Mouse (Mus musculus) megakaryocyte-erythroid progenitor cell, adult 5-6 weeks (primary cell): ENCODE measurements at regions not wholly inside any gene's neighbourhood (a gene's known extent, or its start where the extent isn't known, plus 50 kb on each side); places are given as distances from the start of the nearest gene placed in this dataset.

Experiments
- ATAC-seq: replicated peaks from 2 replicates; pipeline ENCODE4 v1.8.0; 2016; ENCODE audit warnings: mild to moderate bottlenecking, inconsistent platforms; ENCODE audit not compliant: severe bottlenecking, poor library complexity, low FRiP score, low TSS enrichment

DNA sequence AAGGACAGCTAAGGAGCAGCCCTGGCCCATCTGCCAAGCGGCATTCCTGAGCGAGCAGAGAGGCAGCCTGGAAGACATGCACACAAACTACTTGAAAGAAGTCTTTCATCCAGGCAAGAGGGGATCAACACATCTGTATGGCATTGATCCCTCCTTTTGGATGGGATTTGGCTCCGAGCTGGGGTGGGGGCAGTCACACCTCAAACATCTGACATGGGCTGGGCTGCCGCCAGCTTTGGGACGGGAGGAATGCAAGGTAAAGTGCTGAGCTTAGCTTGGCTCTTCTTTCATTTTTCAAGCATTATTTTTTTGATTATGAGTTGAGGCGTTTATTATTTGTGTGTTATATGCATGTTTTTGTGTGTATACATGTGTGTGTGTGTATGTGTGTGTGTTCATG is 165.9 kb downstream of the 1500009L16Rik start:
- ATAC-seq: no peak

DNA sequence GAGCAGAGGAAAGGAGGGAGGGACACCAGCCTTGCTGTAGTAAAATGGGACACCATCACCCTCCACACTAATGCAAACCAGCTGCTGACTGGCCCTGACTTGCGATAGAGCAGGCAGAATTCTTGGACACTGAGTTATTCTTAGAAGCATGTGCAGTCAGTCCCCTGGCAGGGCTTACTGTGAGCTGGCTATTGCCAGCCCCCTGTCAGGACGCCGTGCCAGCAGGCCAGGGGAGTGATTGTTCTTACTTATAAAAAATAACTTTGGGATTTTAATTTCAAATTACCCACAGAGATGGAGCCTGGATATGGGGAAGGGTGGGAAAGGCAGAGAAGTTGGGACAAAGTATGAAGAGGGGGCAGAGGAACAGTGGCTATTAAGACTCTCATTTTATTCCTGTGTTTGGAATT is 173.1 kb downstream of the 1500009L16Rik start:
- ATAC-seq: no peak

DNA sequence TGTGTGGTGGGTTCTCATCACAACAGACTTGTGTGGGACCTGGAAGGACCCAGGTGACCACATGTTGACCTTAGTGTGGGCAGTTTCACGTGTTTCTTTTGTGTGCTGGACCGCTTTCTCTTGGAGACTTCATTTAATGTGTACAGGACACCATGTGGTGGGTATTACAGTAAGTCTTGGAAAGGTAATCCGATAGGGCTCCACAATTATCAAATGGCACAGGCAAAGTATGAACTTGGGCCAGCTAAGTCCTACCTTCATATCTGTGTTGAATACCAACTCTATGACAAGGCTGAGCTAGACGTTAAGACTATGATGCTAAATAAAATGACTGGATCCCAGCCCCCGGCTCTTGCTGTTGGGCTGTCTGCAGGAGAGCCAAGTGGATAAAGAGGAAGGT is 173.5 kb downstream of the 1500009L16Rik start:
- no peak for ATAC-seq

- ATAC-seq: no peak
These were observed 174.9 kb downstream of the 1500009L16Rik start for GRCm38 (mm10) chr10:83897558-83897957.

GRCm38 (mm10) chr10:83906751-83907150 is 184.1 kb downstream of the 1500009L16Rik start:
- ATAC-seq: no peak

DNA sequence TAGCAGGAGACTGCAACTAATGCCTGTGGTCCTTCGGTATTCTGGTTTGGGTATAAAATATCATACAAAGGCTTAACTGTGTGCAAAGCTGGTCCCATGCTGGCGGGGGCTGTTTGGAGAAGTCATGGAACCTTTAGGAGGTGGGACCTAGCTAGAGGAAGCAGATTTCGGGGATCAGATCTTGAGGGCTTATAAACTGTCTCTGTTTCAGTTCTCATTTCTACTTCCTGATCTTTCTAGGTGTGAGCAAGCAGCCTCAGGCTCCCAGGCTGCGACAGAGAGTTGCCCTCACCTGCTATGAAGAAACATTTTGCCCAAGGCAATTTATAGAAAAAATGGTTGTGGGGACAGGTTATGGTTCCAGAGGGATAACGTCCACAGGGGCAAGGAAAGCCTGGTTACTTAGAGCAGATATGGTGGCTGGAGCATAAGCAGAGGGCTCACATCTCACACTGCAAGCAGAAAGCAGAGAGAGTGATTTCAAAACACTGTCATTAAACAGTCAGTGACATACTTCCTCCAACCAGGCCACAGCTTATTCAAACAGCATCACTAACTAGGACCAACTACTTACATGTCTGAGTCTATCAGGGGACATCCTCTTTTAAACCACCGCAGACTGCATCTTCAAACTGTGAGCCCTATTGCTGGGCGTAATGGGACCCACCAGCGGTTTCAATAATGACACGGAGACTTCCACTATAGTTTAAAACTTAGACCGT is 188.1 kb downstream of the 1500009L16Rik start:
- ATAC-seq: no peak

DNA sequence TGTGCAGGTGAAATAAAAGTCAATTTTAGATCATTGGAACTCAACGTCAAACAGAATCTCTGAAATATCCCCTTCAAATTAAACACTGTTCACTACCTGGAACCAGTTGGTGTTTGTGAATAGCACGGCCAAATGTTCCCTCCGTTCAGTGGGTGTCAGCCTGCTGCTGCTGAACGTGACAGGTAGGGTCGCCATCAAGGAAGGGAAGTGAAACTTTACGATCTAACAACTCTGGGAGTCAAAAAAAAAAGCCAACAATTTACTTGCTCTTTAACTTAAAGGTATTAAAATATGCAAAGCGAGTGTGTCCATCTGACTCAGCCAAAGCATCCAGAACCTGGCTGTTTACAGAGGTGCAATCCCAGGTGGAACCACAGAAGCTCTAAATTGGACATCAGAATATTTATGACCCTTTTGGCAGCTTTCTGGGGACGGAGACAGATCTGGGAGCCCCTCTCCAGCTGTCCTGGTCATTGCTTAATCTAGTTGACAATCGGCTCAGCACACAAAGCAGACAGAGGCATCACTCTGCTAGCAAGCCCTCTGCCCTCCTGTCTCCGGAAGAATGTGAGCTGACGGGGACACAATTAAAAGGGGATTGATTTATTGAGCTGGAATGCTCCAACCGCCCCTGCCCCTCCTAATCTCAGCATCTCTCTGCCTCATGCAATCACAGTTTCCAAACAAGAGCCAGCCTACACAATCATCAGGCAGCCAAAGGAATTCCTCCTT is 191.9 kb downstream of the 1500009L16Rik start:
- no peak for ATAC-seq

DNA sequence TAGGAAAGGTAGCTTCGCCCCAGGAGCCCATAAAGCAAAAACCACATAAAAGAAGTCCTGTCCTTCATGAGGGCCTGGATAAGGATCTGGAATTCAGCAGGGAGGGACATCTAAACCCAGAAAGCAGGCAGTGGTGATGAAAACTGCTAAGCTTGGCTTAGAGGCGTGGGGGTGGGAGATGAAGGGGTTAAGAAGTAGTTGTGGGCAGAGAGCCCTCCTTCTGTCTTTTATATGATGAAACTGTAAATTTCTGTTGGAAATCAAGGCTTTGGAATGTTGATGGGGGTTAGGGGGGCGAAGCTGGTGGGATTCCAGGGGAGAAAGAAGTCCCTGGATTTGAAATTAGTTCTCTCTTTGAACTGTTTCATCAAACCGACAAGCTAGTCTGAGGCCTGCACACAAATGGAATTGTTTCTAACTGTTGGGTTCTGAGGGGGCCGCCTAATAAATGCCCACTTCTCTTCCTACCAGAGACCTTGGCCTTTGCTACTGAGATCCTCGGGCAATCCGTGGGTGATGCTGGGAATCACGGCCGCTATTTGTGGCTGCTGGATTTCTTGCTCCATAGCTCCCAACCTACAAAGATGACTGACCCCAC is 192.6 kb downstream of the 1500009L16Rik start:
- ATAC-seq: no peak

DNA sequence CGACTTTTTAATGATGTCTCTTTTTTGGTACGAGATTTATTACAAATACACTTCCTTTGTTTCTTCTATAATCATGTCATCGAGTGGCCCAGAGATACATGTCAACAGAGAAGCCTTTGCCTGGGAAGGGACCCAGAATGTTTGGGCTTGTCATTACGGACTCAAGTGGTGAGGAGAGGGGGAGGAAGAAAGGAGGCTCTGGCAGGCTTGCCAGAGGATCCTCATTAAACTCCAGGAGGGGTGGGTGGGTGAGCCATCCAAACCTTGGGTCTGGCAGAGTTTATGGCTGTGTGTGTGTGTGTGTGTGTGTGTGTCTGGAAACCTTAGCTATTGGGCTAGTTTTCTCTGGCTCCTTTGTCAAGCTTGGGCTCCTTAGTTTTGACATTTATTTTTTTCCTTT is 204.3 kb downstream of the 1500009L16Rik start:
- ATAC-seq: no peak

GRCm38 (mm10) chr10:83927554-83927953 is 204.9 kb downstream of the 1500009L16Rik start:
- ATAC-seq: no peak

- ATAC-seq: no peak
These were observed 209.1 kb downstream of the 1500009L16Rik start for GRCm38 (mm10) chr10:83931758-83932157.

DNA sequence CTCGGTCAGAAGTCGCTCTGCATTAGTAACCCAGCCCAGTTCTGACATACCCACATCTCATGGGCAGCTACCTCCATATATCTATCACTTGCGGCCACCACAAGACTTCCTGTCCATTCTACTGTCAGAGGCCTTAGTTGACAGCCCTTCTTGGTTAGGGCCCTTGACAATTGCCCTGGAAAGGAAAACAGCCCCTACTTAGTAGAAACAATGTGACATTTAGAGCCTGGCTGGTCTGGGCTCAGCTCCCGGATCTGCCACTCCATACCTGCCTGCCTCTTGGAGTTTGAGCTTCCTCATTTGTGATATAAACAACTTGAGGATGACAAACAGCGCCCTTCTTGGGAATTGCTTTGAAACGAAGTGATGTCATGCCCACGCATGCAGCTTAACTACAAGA is 210.5 kb downstream of the 1500009L16Rik start:
- no peak for ATAC-seq

GRCm38 (mm10) chr10:83934498-83934897 is 211.8 kb downstream of the 1500009L16Rik start:
- no peak for ATAC-seq

GRCm38 (mm10) chr10:83937168-83937567 is 214.5 kb downstream of the 1500009L16Rik start:
- peak; percentile 79 for ATAC-seq

GRCm38 (mm10) chr10:83942101-83942500 is 219.4 kb downstream of the 1500009L16Rik start:
- no peak for ATAC-seq

DNA sequence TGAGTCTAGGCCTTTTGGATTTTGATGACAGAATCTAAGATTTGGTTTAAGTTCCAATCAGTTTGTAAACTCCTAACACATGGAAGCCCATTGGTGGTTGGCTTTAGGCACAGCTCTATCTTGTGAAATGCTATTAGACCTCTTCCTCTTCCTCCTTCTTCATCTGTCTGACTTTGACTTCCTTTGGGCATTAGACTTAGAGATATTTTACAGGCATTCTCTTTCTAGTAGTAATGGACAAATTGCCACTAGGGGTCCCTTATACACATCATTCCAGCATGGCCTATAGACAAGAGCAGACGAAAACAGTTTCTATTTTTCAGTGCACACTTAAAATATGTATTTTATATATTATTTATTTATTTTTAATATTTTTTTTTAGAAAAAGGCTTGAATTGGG is 221.5 kb downstream of the 1500009L16Rik start:
- ATAC-seq: no peak

DNA sequence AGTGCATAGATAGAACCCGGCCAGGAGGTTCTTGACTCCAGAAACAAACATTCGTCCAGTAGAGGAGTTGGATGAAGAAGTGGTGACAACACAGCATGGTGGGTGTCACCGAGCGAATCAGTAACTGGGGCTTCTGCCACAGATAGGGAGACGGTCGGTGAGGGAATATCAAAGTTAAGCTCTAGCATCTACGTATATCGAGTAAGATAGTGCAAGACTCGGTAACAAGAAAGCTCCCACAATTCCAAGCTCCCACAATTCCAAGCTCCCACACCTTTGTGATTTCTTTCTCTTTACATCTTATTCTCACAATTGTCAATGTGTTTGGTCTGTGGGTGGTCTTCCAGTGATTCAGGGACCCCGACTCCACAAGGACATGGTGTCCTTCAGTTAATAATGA is 222.2 kb downstream of the 1500009L16Rik start:
- ATAC-seq: no peak

- ATAC-seq: peak; percentile 80
These were observed 222.8 kb downstream of the 1500009L16Rik start for GRCm38 (mm10) chr10:83945503-83945902.

DNA sequence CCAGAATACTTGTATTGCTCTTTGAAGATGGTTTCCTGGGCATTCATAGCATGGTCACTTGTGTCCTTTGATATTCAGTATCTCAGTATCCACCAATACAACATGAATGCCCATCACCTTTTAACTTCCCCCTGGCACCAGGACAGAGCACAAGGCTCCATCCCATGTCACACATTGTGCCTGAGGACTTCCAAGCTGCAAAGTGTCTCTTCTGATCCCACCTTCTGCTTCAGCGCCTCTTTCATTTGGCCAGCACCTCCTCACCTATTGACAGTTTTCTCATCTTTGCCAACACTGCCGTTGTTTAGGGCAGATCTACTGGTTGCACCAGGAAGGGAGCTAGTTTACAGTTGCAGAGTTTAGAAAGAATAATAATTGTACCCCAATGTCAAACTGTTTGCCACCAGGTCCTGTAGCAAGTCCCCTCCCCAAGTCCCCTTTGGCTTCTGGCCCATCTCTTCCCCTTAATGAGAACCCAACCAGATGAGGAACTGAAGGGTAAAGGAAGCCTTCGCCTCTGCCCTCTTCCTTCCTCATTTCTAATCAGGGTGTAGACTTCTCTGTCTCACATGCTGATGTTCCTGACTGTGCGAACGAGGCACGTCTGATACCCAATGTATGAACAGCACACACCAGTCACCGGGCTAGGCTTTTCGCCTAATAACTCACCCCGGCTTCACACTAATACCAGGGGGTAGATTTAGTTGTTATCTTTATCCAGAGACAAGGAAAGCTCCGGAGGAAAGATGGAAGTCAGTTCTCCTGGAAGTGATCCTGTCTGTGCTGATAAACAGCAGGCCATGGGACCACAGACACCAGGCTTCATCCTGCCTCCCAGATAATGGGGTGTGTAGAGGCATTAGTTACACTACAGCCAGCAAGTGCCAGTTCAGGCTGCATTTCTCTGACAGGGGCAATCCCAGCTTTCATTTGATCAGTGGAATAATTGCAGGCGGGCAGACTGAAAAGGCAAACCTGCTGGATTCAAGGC is 223.8 kb downstream of the 1500009L16Rik start:
- peak; percentile 49 for ATAC-seq
